Comparison of ENCODE assay signal across 8 mouse cellular contexts in genomic region chr17:6745975-6746374, GRCm38 (mm10). TPM values are rescaled to one million over a fixed set of nuclear protein-coding genes. Genes with fewer than 3 reads are reported as not detected.
DNase-seq lines count a peak whose midpoint lies in the region; ATAC-seq and TF ChIP-seq lines count a peak whose summit lies in the region.

No protein-coding gene starts in this region.

- ATAC-seq in intestine, postnatal 0 days = no peak
- ATAC-seq in intestine, embryonic 15.5 days = no peak
- ATAC-seq in forebrain, embryonic 11.5 days (replicated peaks; ENCODE audit: low FRiP score) = peak; percentile 79
- ATAC-seq in monocyte, adult 5-6 weeks (replicated peaks; ENCODE audit: insufficient number of reproducible peaks, low FRiP score, low TSS enrichment, poor library complexity, severe bottlenecking) = peak; percentile 23

- no peak overlapping the region for H3K9ac ChIP-seq in intestine, postnatal 0 days (ENCODE audit: low read depth, low read length)
- H3K9ac ChIP-seq in intestine, embryonic 15.5 days = no peak overlapping the region
- H3K9ac ChIP-seq in forebrain, embryonic 11.5 days (ENCODE audit: low read length) = no peak overlapping the region

- TF ChIP-seq CTCF in intestine, postnatal 0 days (IDR thresholded peaks at IDR 0.05; ENCODE audit: low read depth) = no peak
- no peak; the same call in 1 of the 2 replicates for TF ChIP-seq CTCF in left cerebral cortex, adult 2 months (IDR thresholded peaks at IDR 0.05)

- H3K27me3 ChIP-seq in intestine, postnatal 0 days (replicated peaks; ENCODE audit: control insufficient read depth, insufficient read depth, low read length) = no peaks in the 10 kb centered on the region
- no peaks in the 10 kb centered on the region for H3K27me3 ChIP-seq in intestine, embryonic 15.5 days (replicated peaks)
- H3K27me3 ChIP-seq in forebrain, embryonic 11.5 days (ENCODE audit: control insufficient read depth, insufficient read depth, low read length) = no peaks in the 10 kb centered on the region

- H3K4me1 ChIP-seq in intestine, postnatal 0 days (replicated peaks; ENCODE audit: control insufficient read depth, insufficient read depth, low read length) = peaks cover 13% of the 10 kb centered on the region
- H3K4me1 ChIP-seq in intestine, embryonic 15.5 days (replicated peaks) = peaks cover 31% of the 10 kb centered on the region
- H3K4me1 ChIP-seq in forebrain, embryonic 11.5 days (replicated peaks; ENCODE audit: control insufficient read depth, insufficient read depth, low read length) = peaks cover 16% of the 10 kb centered on the region

- intact Hi-C loops in left cerebral cortex, adult 2 months (cut with DNase I) = no loop called here

- no peak overlapping the region for H3K4me3 ChIP-seq in intestine, postnatal 0 days (ENCODE audit: low read depth, low read length)
- no peak overlapping the region for H3K4me3 ChIP-seq in intestine, embryonic 15.5 days (replicated peaks)
- no peak overlapping the region for H3K4me3 ChIP-seq in forebrain, embryonic 11.5 days (ENCODE audit: low read depth, low read length)
- H3K4me3 ChIP-seq in left cerebral cortex, adult 2 months = no peak overlapping the region

- no peak overlapping the region for H3K4me2 ChIP-seq in intestine, postnatal 0 days (replicated peaks; ENCODE audit: low read depth)
- H3K4me2 ChIP-seq in intestine, embryonic 15.5 days (replicated peaks) = no peak overlapping the region
- H3K4me2 ChIP-seq in forebrain, embryonic 11.5 days (ENCODE audit: low read depth, low read length, severe bottlenecking) = 0 out of 2 replicates have a peak overlapping the region, but pooled peaks have one; percentile 5

- H3K36me3 ChIP-seq in intestine, postnatal 0 days (ENCODE audit: control insufficient read depth, insufficient read depth) = peaks cover 81% of the 10 kb centered on the region
- H3K36me3 ChIP-seq in intestine, embryonic 15.5 days = peaks cover 6% of the 10 kb centered on the region; the same call in 1 of the 2 replicates
- no peaks in the 10 kb centered on the region; the same call in 1 of the 2 replicates for H3K36me3 ChIP-seq in forebrain, embryonic 11.5 days (ENCODE audit: control insufficient read depth, insufficient read depth, low read length)

- DNase-seq in forebrain, embryonic 11.5 days (ENCODE audit: low spot score) = peak; percentile 56
- DNase-seq in kidney, postnatal 14 days = peak; percentile 64
- DNase-seq in left cerebral cortex, adult 2 months (ENCODE audit: extremely low spot score in 1 of 2, low spot score in 2 of 2) = no peak
- DNase-seq in right cerebral cortex, postnatal 4 days = no peak
- DNase-seq in embryo, embryonic 9.5 days (ENCODE audit: extremely low spot score) = no peak

- H3K27ac ChIP-seq in intestine, postnatal 0 days (ENCODE audit: low read depth, low read length) = 0 out of 2 replicates have a peak overlapping the region, but pooled peaks have one; percentile 24
- no peak overlapping the region for H3K27ac ChIP-seq in intestine, embryonic 15.5 days
- peak overlapping the region; percentile 64 for H3K27ac ChIP-seq in forebrain, embryonic 11.5 days (ENCODE audit: low read depth, low read length)
- no peak overlapping the region for H3K27ac ChIP-seq in left cerebral cortex, adult 2 months

- 51% methylated on average over 9 of the region's 9 CpGs for WGBS in intestine, postnatal 0 days
- 67% methylated on average over 9 of the region's 9 CpGs for WGBS in intestine, embryonic 15.5 days
- 39% methylated on average over 9 of the region's 9 CpGs for WGBS in forebrain, embryonic 11.5 days

- H3K9me3 ChIP-seq in intestine, postnatal 0 days (ENCODE audit: control insufficient read depth) = no peaks in the 10 kb centered on the region
- H3K9me3 ChIP-seq in intestine, embryonic 15.5 days = no peaks in the 10 kb centered on the region
- no peaks in the 10 kb centered on the region for H3K9me3 ChIP-seq in forebrain, embryonic 11.5 days (ENCODE audit: control insufficient read depth, low read length)

RNA-seq across cellular contexts. Expression of gene Ezr, which starts 36.6 kb away (rescaled TPM):
- polyA plus RNA-seq in intestine, postnatal 0 days (2015; fragmentation: Nextera tagmentation; extraction: Ambion mirVana) = 342 and 379 TPM in 2 replicates
- 232 and 235 TPM in 2 replicates for polyA plus RNA-seq in intestine, embryonic 15.5 days (2015; fragmentation: Nextera tagmentation; extraction: Ambion mirVana)
- 122 and 135 TPM in 2 replicates for polyA plus RNA-seq in forebrain, embryonic 11.5 days (2014; fragmentation: Nextera tagmentation; extraction: Ambion mirVana)
- total RNA-seq in monocyte, adult 5-6 weeks (2017) = 389 to 480 TPM (median 421 TPM) in 3 replicates
- total RNA-seq in left cerebral cortex, adult 2 months (2021) = 10 to 100 TPM; 50.3 to 51.5 TPM

Comparison
In these comparisons a context has a peak if more than half of its experiments do, and no peak if none do; other contexts are left out.
1. H3K27ac ChIP-seq: peak in intestine, postnatal 0 days (single experiment) and forebrain, embryonic 11.5 days (single experiment); none in intestine, embryonic 15.5 days (single experiment) and left cerebral cortex, adult 2 months (single experiment).
2. ATAC-seq: peak in forebrain, embryonic 11.5 days (single experiment) and monocyte, adult 5-6 weeks (single experiment); none in intestine, postnatal 0 days (single experiment) and intestine, embryonic 15.5 days (single experiment).
3. DNase-seq: peak in forebrain, embryonic 11.5 days (single experiment) and kidney, postnatal 14 days (single experiment); none in left cerebral cortex, adult 2 months (0 of 2), right cerebral cortex, postnatal 4 days (single experiment) and embryo, embryonic 9.5 days (single experiment).